Mouse (Mus musculus) gastrocnemius, adult 2 months (tissue): Measurements from ENCODE around the gene B4galnt4. TPM values are rescaled to one million over a fixed set of nuclear protein-coding genes. Genes with fewer than 3 reads are reported as not detected.
"Not testable (repeated sequence)": the region's sequence is repeated elsewhere in the genome, so short reads cannot be mapped to it uniquely, and the experiment has no call there.

Experiments used
- DNase-seq: peaks from one replicate; pipeline ENCODE4 v3.0.0; 2022
- H3K27ac ChIP-seq: fragments of 200-600 bp; 2 replicates; pipeline ENCODE4 v1.8.1; 2022; ENCODE audit warnings: mild to moderate bottlenecking
- H3K4me3 ChIP-seq: fragments of 200-600 bp; 2 replicates; pipeline ENCODE4 v1.8.1; 2022; ENCODE audit warnings: mild to moderate bottlenecking, moderate library complexity
- CTCF ChIP-seq: fragments of 200-600 bp; IDR thresholded peaks from 2 replicates; pipeline ENCODE4 v1.8.1; 2022; ENCODE audit warnings: antibody characterized with exemption, mild to moderate bottlenecking, moderate library complexity
- intact Hi-C: fragments of 180-260 bp; cut with DNase I; formaldehyde crosslinking; loops from one replicate; pipeline ENCODE4 v1.15.1; 2025
- total RNA-seq, 2 experiments: library from RNA; stranded (reverse); gene quantifications; 2 replicates each; pipeline ENCODE4 v1.2.3; 2021

The B4galnt4 gene
- total RNA-seq, 2 experiments from 2014 or later, result 0.17 to 0.18 TPM

DNA sequence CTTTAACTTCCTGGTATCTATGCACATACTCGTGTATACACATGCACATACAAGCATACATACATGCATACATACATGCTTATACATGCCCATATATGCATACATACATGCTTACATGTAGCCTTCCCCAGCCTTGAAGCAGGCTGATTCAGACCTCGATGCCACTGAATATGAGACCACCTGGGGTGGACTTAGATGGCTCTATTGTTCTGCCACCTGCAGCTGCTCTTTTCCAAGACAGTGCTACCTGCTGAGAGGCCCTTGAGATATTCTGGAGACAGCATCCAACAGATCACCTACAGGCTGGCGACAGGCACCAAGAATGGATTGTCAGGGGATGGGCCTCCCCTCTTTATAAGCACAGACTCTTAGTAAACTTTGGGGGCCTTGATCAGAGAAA lies 30.5 kb upstream of the B4galnt4 start:
- no peak overlapping the region for H3K27ac ChIP-seq
- DNase-seq, result no peak
- no peak overlapping the region for H3K4me3 ChIP-seq
- no peak for TF ChIP-seq CTCF
- intact Hi-C loops, result no loop called here

DNA sequence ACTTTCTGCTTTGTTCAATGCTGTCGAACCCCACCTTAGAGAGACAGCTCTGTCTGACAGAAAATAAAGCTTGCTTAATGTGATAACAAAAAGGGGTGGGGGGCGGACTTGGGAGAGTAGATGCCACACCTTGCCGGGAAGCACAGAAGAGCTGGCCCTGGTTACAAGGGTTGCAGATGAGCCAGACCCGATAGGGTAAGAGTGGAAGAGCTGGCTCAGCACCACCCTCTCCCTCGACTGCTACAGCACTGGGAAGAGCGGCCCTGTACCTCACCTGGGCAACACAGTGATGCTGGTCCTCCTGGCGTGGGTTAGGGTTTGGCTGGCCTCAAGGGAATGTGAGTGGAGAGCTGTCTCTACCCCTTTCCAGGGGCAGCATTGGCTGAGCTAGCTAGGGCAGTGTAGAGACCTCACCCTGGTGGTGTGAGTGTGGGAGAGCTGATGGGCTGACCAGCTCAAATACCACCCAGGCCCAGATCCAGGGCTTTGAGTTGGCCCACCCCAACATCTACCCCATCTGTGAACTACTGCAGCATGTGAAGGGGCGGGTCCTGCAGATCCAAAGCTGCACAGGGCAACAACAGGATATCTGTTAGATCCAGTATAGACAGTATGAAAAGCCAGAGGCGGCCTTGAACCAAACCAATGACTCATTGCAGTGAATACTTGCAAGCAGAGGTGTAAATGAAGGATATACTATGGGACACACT lies 28.3 kb upstream of the B4galnt4 start:
- no peak overlapping the region for H3K27ac ChIP-seq
- no peak for DNase-seq
- no peak for TF ChIP-seq CTCF
- H3K4me3 ChIP-seq, result no peak overlapping the region
- intact Hi-C loops, result no loop called here

DNA sequence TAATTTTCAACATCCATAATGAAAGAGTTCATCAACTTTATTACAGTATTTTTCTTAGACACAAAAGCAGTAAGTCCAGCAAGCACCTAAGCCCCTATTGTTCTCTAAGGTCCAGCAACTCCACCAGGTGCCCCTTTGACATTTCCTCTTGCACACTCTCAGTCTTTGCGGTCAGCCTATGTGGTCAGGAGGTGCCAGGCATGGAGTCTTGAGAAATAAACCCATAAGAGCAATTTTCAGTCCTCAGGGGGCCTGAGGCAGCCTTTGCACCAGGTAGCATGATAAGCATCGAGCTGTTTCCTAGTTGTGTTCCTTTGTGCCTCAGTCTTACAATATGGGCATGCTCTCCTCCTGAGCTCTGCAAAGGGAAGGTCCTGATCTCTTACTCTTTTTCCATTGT lies 24.3 kb upstream of the B4galnt4 start:
- intact Hi-C loops, H3K4me3 ChIP-seq: not testable (repeated sequence)

DNA sequence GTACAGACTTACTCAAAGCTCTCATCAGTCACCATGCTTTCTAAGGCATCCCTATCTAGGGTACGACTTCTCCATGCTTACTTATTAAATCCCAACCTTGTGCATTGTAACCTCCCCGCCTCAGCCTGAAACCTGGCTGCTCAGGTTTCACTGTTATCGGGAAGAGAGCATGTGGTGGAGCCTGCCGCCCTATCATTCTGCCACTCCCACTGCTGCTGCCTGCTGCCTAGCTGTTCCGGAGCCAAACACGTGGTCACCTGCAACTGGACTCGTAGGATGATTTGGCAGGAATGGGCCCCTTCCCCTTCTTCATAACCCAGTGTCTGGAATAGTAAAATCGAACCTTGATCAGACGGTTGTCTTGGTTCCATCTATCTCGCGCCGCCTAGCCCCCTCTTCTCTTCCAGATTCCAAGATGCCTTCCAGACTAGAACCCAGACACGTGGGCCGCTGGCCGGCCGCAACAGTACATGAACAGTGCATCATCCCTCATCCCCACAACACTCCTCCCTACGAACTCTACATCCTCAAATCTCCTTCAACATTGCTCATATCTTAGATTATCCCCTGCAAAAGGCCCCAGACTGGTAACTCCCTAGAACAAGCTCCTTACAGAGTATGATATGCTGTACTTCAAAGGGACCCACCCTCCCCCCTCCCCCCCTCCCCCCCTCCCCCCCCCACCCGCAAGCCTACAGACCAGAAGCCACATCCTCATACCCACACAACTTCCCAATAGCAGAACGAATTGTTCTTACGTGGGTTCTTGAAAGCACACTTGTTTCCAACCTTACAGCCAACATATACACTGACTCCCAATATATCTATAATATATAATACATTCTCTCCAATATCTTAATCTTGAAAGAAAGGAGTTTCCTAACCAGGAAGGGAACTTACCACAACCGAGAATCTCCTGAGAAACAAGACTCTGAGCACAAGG lies 22.5 kb upstream of the B4galnt4 start:
- no peak overlapping the region for H3K27ac ChIP-seq
- intact Hi-C loops, result no loop called here
- no peak for DNase-seq
- TF ChIP-seq CTCF, result no peak
- H3K4me3 ChIP-seq, result no peak overlapping the region

More for the DNA sequence above, 24.3 kb upstream of the B4galnt4 start:
- not testable (repeated sequence) for DNase-seq, H3K27ac ChIP-seq

DNA sequence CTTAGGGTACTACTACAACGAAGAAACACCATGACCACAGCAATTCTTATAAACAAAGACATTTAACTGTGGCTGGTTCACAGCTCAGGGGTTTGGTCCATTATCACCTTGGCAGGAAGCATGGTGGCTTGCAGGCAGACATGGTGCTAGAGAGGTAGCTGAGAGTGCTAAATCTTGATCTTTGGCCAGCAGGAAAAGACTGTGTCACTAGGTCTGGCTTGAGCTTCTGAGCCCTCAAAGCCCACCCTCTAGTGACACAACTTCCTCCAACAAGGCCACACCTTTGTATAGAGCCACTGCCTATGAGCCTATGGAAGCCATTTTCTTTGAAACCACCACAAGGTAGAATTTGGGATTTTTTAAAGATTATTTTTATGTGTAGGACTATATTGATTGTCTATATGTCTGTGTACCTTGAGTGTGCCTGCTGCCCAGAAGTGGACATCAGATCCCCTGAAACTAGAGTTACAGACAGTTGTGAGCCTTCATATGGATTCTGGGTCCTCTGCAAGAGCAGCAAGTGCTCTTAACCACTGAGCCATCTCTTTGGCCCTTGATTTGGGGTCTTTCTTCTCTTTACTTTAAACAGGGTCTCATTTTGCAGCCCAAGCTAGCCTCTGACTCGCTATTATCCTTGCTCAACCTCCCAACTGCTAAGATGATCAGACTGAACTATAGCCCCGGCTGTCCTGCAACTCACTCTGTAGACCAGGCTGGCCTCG lies 21.4 kb upstream of the B4galnt4 start:
- intact Hi-C loops, result no loop called here
- no peak for DNase-seq
- no peak overlapping the region for H3K4me3 ChIP-seq
- TF ChIP-seq CTCF, result no peak
- no peak overlapping the region for H3K27ac ChIP-seq

DNA sequence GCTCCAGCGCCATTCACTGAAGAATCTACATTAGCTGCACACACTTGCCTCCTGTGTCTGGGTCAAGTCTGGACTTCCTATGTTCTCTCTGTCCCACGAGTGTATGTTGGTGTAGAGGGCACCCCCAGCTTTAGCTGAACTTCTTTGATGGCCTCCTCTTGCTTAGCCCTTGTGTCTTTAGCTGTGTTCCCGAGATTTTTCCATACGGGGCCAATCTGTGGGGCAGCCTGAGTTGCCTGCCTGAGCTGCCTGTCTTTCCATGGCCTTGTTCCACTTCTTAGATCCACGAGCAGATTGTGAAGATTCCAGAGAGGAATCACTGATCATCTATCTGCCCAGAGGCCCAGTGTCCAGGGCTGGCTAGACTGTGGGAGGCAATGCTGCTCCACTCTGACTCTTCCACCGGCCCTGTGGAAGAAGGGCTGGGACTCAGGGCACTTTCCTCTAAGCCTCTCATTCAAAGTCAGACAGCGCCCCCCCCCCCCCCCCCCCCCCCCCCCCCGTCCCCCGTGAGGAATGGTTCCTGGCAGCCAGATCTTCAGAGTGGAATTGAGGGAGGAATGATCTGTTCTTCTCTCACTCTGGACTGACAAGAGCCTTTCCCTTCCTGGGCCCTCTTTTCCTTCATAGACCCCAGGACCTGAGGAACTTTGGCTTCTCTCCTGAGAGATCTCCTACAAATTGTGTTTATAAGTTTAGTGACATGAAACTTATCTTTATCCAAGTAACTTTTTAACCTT lies 19.9 kb upstream of the B4galnt4 start:
- H3K27ac ChIP-seq, result peak overlapping the region; percentile 85
- peak overlapping the region; percentile 17 for H3K4me3 ChIP-seq
- TF ChIP-seq CTCF, result no peak
- no peak for DNase-seq
- intact Hi-C loops, result no loop called here

DNA sequence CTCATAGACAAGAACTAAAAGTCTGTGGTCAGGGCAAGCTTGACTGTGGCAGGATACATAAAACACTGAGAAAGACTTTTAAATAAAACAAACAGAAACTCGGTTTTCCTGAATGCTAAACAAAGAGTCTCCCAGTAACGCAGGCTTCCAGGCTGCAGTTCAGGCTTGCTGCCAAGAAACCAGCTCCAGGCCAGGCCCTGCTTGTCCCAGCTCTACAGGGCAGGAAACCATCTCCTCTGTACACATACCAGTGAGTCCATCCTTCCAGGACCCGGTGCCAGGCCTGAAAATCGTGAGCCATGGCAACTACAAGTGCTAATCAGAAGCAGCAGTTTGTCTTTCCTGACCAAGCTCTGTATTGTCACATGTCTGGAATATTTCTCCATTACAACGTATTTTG lies 19.2 kb upstream of the B4galnt4 start:
- peak; percentile 86 for DNase-seq
- Histone ChIP-seq H3K27ac (peak overlapping the region; percentile 85), H3K4me3 (peak overlapping the region; percentile 17)
- intact Hi-C loops, result no loop called here
- TF ChIP-seq CTCF, result no peak

DNA sequence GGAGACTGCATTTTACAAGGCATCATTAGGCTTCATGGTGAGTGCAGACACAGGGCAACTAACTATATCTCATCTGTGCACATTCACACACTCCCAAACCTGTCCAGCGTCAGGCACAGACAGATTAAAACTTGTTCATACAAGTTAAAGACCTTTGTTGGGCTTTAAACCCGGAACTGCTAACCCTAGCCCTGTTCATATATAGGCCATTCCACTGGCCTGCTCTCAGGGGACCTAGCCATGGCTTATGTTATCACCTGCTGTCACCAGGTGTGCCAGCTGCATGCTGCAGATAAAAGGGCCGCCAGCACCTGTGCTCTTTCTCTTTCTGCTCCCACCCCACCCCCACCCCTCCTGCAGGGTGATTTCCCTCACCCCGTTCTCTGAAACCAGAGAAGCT lies 18.4 kb upstream of the B4galnt4 start:
- Histone ChIP-seq H3K4me3 (no peak overlapping the region), H3K27ac (peak overlapping the region; percentile 85; the same call in 1 of the 2 replicates)
- intact Hi-C loops, result no loop called here
- TF ChIP-seq CTCF, result no peak
- DNase-seq, result no peak

DNA sequence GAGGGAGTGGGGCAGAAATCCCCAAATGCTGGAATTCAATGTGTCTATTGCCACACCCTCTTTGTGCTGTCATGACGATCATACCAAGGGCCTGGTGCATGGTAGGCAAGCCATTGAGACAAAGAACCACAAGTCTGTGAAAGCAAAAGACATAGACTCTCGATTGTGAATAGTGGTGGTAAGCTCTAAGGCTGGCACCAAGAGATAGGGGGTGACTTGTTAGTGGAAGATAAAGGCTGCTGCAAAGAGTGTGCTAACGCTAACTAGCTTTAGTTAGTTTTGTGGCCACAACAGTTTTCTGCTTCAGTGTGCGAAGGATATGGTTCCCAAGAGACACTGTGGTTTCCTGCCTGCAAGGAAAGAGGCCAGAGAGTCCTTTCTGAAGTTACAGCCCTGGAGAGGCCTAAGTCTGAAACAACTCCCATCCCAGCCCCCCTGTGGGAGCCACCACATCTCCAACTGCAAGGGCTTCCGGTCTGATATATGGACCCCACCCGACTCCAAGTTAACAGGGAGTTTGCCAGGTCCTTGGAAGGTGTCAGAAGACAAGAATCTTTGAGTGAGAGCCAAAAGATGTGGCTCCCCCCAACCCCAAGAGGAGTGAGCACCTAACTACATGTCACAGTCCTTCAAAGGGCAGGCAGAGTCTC lies 13.8 kb upstream of the B4galnt4 start:
- intact Hi-C loops, result loop anchor here (2.0 kb wide), 1 partner anchor 90 kb away; no protein-coding TSS in a partner anchor
- Histone ChIP-seq H3K4me3 (peak overlapping the region; percentile 71), H3K27ac (peak overlapping the region; percentile 95)
- no peak for TF ChIP-seq CTCF
- DNase-seq, result peak; percentile 58

DNA sequence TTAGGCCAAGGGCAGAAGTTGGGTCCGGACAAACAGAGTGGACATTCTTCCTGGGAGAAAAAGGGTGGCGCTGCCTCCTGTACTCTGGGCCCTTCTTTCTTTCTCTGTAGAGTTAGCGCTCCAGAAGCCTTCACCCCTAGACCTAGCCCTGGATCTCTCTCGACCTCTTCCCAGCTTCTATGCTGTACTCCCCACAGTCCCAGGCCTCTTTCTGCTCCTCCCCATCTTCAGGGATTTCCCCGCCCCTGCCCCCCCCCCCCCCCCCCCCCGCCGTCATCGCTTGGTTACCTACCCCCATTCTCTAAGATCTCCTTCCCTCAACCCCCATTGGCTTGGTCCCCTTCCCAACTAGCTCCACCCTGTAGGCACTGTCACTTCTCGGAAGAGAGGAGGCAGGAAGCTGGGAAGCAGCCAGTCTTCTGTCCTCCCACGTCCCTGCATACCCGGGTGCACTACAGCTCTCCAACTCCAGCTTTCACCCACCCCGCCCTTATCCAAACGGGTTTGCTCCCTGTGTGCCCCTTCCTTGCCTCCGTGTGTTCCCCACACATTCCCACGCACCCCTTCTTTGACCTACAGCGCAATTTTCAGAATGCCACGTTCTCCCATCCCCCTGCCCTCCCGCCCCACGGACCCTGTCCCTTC lies 13.2 kb upstream of the B4galnt4 start:
- intact Hi-C loops, result loop anchor here (1.0 to 2.0 kb wide), 5 partner anchors 38 to 203 kb away; no protein-coding TSS in a partner anchor
- TF ChIP-seq CTCF, result no peak
- peak overlapping the region; percentile 95 for H3K27ac ChIP-seq
- peak; percentile 89 for DNase-seq
- H3K4me3 ChIP-seq, result peak overlapping the region; percentile 71
